8 mouse cellular contexts compared by ENCODE assay signal in genomic region chr19:5845319-5846135, GRCm38 (mm10). TPM values are rescaled to one million over a fixed set of nuclear protein-coding genes. Genes with fewer than 3 reads are reported as not detected.
DNase-seq lines count a peak whose midpoint lies in the region; ATAC-seq and TF ChIP-seq lines count a peak whose summit lies in the region.

No protein-coding gene starts in this region.

- H3K27me3 ChIP-seq in G1E (ENCODE audit: insufficient read depth, low read length) = no peaks in the 10 kb centered on the region
- H3K27me3 ChIP-seq in forebrain, postnatal 0 days (ENCODE audit: insufficient read depth, low read length) = no peaks in the 10 kb centered on the region
- H3K27me3 ChIP-seq in hindbrain, embryonic 11.5 days (ENCODE audit: control insufficient read depth, insufficient read depth, low read length) = no peaks in the 10 kb centered on the region

- peak overlapping the region; percentile 99 for H3K27ac ChIP-seq in forebrain, postnatal 0 days (ENCODE audit: low read depth, low read length)
- H3K27ac ChIP-seq in hindbrain, embryonic 11.5 days (ENCODE audit: low read depth, low read length) = peak overlapping the region; percentile 96

- peak; percentile 18 for ATAC-seq in G1E (ENCODE audit: extremely low read depth, insufficient number of reproducible peaks, low FRiP score, poor library complexity, severe bottlenecking)
- peak; percentile 66 for ATAC-seq in forebrain, postnatal 0 days
- ATAC-seq in hindbrain, embryonic 11.5 days (ENCODE audit: low FRiP score) = peak; percentile 58

- no peak for TF ChIP-seq CTCF in G1E (IDR thresholded peaks at IDR 0.05; ENCODE audit: low read depth, low read length)
- TF ChIP-seq CTCF in forebrain, postnatal 0 days (IDR thresholded peaks at IDR 0.05; ENCODE audit: low read depth) = peak; percentile 53

- DNase-seq in G1E (ENCODE audit: low spot score) = peak; percentile 67
- DNase-seq in cerebellum, adult 18-20 months = peak; percentile 90 to 93
- peak; percentile 96 for DNase-seq in forebrain, postnatal 0 days
- peak; percentile 93 for DNase-seq in hindbrain, embryonic 11.5 days (ENCODE audit: low spot score)
- peak; percentile 94 to 95 for DNase-seq in layer of hippocampus, postnatal 10 days (ENCODE audit: low spot score in 2 of 2)
- peak; percentile 97 for DNase-seq in lung, postnatal 10 days
- peak; percentile 94 for DNase-seq in ovary, postnatal 36 days (ENCODE audit: low spot score)
- DNase-seq in thymus, postnatal 25 days = peak; percentile 95

- WGBS in forebrain, postnatal 0 days = 6% methylated on average over 45 of the region's 45 CpGs
- WGBS in hindbrain, embryonic 11.5 days = 8% methylated on average over 43 of the region's 45 CpGs

- peak overlapping the region; percentile 63 for H3K4me2 ChIP-seq in forebrain, postnatal 0 days (ENCODE audit: low read depth)
- peak overlapping the region; percentile 62 for H3K4me2 ChIP-seq in hindbrain, embryonic 11.5 days (replicated peaks; ENCODE audit: low read depth, low read length)

- H3K9ac ChIP-seq in forebrain, postnatal 0 days = peak overlapping the region; percentile 62
- peak overlapping the region; percentile 56 for H3K9ac ChIP-seq in hindbrain, embryonic 11.5 days (ENCODE audit: low read depth, low read length)

- peak overlapping the region; percentile 86 for H3K4me3 ChIP-seq in G1E (ENCODE audit: low read depth, low read length)
- peak overlapping the region; percentile 32 for H3K4me3 ChIP-seq in forebrain, postnatal 0 days (ENCODE audit: low read depth, low read length)
- H3K4me3 ChIP-seq in hindbrain, embryonic 11.5 days (ENCODE audit: low read depth, low read length) = peak overlapping the region; percentile 27

- H3K4me1 ChIP-seq in G1E (ENCODE audit: insufficient read depth, low read depth, low read length) = peaks cover 93% of the 10 kb centered on the region
- H3K4me1 ChIP-seq in forebrain, postnatal 0 days (ENCODE audit: insufficient read depth) = peaks cover 30% of the 10 kb centered on the region
- peaks cover 37% of the 10 kb centered on the region for H3K4me1 ChIP-seq in hindbrain, embryonic 11.5 days (replicated peaks; ENCODE audit: control insufficient read depth, insufficient read depth, low read length)

- H3K36me3 ChIP-seq in G1E (replicated peaks) = peaks cover 32% of the 10 kb centered on the region
- H3K36me3 ChIP-seq in forebrain, postnatal 0 days (ENCODE audit: insufficient read depth) = no peaks in the 10 kb centered on the region
- H3K36me3 ChIP-seq in hindbrain, embryonic 11.5 days (ENCODE audit: control insufficient read depth, insufficient read depth, low read length) = no peaks in the 10 kb centered on the region

- H3K9me3 ChIP-seq in G1E (replicated peaks) = no peaks in the 10 kb centered on the region
- H3K9me3 ChIP-seq in forebrain, postnatal 0 days (ENCODE audit: low read length) = no peaks in the 10 kb centered on the region
- H3K9me3 ChIP-seq in hindbrain, embryonic 11.5 days (ENCODE audit: control insufficient read depth, low read length) = no peaks in the 10 kb centered on the region

RNA-seq across cellular contexts. Expression of gene Frmd8, which starts 29.5 kb away (rescaled TPM):
- total RNA-seq in G1E (2014; fragmentation: Nextera tagmentation) (8.9 and 15.1 TPM in 2 replicates), G1E (2017) (14.5 and 15.2 TPM in 2 replicates)
- polyA plus RNA-seq in G1E (2012) = 21.0 and 21.9 TPM in 2 replicates
- 8.5 and 13.3 TPM in 2 replicates for total RNA-seq in forebrain, postnatal 0 days (2014; rRNA removed)
- 9.0 and 10.3 TPM in 2 replicates for polyA plus RNA-seq in forebrain, postnatal 0 days (2015; fragmentation: Nextera tagmentation; extraction: Ambion mirVana)
- 14.9 and 15.8 TPM in 2 replicates for polyA plus RNA-seq in hindbrain, embryonic 11.5 days (2014; fragmentation: Nextera tagmentation; extraction: Ambion mirVana)
- total RNA-seq in layer of hippocampus, postnatal 10 days (2021) = 10 to 100 TPM; 10.7 to 14.8 TPM

RNA-seq across cellular contexts. Expression of gene Slc25a45, which starts 32.1 kb away (rescaled TPM):
- total RNA-seq in G1E (2014; fragmentation: Nextera tagmentation) = 3.5 and 6.4 TPM in 2 replicates
- 10.9 and 12.5 TPM in 2 replicates for total RNA-seq in G1E (2017)
- polyA plus RNA-seq in G1E (2012) = 0.68 and 0.93 TPM in 2 replicates
- total RNA-seq in forebrain, postnatal 0 days (2014; rRNA removed) = 2.2 and 2.6 TPM in 2 replicates
- polyA plus RNA-seq in forebrain, postnatal 0 days (2015; fragmentation: Nextera tagmentation; extraction: Ambion mirVana) = 2.0 and 2.9 TPM in 2 replicates
- polyA plus RNA-seq in hindbrain, embryonic 11.5 days (2014; fragmentation: Nextera tagmentation; extraction: Ambion mirVana) = 1.0 and 1.1 TPM in 2 replicates
- 1 to 10 TPM; 2.1 to 3.6 TPM for total RNA-seq in layer of hippocampus, postnatal 10 days (2021)

RNA-seq across cellular contexts. Expression of gene Tigd3, which starts 48.4 kb away (rescaled TPM):
- 0.90 and 2.1 TPM in 2 replicates for total RNA-seq in G1E (2014; fragmentation: Nextera tagmentation)
- total RNA-seq in G1E (2017) = 2.0 and 2.4 TPM in 2 replicates
- polyA plus RNA-seq in G1E (2012) = 0.70 and 1.0 TPM in 2 replicates
- 9.9 and 14.2 TPM in 2 replicates for total RNA-seq in forebrain, postnatal 0 days (2014; rRNA removed)
- polyA plus RNA-seq in forebrain, postnatal 0 days (2015; fragmentation: Nextera tagmentation; extraction: Ambion mirVana) = 8.6 and 10.2 TPM in 2 replicates
- polyA plus RNA-seq in hindbrain, embryonic 11.5 days (2014; fragmentation: Nextera tagmentation; extraction: Ambion mirVana) = 7.0 and 7.5 TPM in 2 replicates
- 1 to 10 TPM; 4.4 to 5.5 TPM for total RNA-seq in layer of hippocampus, postnatal 10 days (2021)

Comparison
In these comparisons a context has a peak if more than half of its experiments do, and no peak if none do; other contexts are left out.
1. Peak in every context shown above with its lines: DNase-seq, ATAC-seq, H3K4me3 ChIP-seq and H3K27ac ChIP-seq.
2. H3K4me3 ChIP-seq: peak in every context shown above with its lines; median percentile 86 in G1E; 32 in forebrain, postnatal 0 days; 27 in hindbrain, embryonic 11.5 days.